Mouse (Mus musculus): ENCODE data around the gene Pgs1. TPM values are rescaled to one million over a fixed set of nuclear protein-coding genes. Genes with fewer than 3 reads are reported as not detected.

The Pgs1 gene
- polyA plus RNA-seq, 1 experiment from 2014 or later, result 46.9 TPM

GRCm38 (mm10) chr11:118012595-118012994, 26.5 kb downstream of the Pgs1 start:
- Histone ChIP-seq H3K4me2 (no peak overlapping the region), H3K9me3 (no peaks in the 10 kb centered on the region), H3K9ac (no peak overlapping the region), H3K4me1 (replicated peaks) (peaks cover 35% of the 10 kb centered on the region), H3K4me3 (no peak overlapping the region), H3K27ac (replicated peaks) (no peak overlapping the region), H3K36me3 (peaks cover 26% of the 10 kb centered on the region), H3K27me3 (no peaks in the 10 kb centered on the region)
- 91% methylated on average over 1 of the region's 1 CpGs for WGBS
- no peak for ATAC-seq (ENCODE audit: low read depth)

- 81% methylated on average over 2 of the region's 2 CpGs for WGBS
- no peak for ATAC-seq (ENCODE audit: low read depth)
- peaks cover 30% of the 10 kb centered on the region for H3K4me1 ChIP-seq (replicated peaks)
Measured at GRCm38 (mm10) chr11:118013339-118013738, 27.2 kb downstream of the Pgs1 start.

GRCm38 (mm10) chr11:118014391-118014995, 28.4 kb downstream of the Pgs1 start:
- 85% methylated on average over 12 of the region's 12 CpGs for WGBS
- H3K27ac ChIP-seq (replicated peaks), result no peak overlapping the region
- no peaks in the 10 kb centered on the region for H3K9me3 ChIP-seq
- H3K36me3 ChIP-seq, result peaks cover 42% of the 10 kb centered on the region
- no peak for ATAC-seq (ENCODE audit: low read depth)
- H3K9ac ChIP-seq, result no peak overlapping the region
- H3K4me1 ChIP-seq (replicated peaks), result peaks cover 19% of the 10 kb centered on the region
- no peak overlapping the region for H3K4me2 ChIP-seq
- H3K27me3 ChIP-seq, result no peaks in the 10 kb centered on the region
- no peak overlapping the region for H3K4me3 ChIP-seq

More at GRCm38 (mm10) chr11:118013339-118013738, 27.2 kb downstream of the Pgs1 start:
- H3K27ac ChIP-seq (replicated peaks), result no peak overlapping the region
- H3K4me2 ChIP-seq, result no peak overlapping the region
- H3K27me3 ChIP-seq, result no peaks in the 10 kb centered on the region
- H3K36me3 ChIP-seq, result peaks cover 33% of the 10 kb centered on the region
- no peak overlapping the region for H3K4me3 ChIP-seq
- H3K9me3 ChIP-seq, result no peaks in the 10 kb centered on the region
- no peak overlapping the region for H3K9ac ChIP-seq

GRCm38 (mm10) chr11:118015381-118016145, 29.5 kb downstream of the Pgs1 start:
- peaks cover 9% of the 10 kb centered on the region for H3K4me1 ChIP-seq (replicated peaks)
- H3K27ac ChIP-seq (replicated peaks), result no peak overlapping the region
- no peak overlapping the region for H3K9ac ChIP-seq
- H3K27me3 ChIP-seq, result no peaks in the 10 kb centered on the region
- WGBS, result 95% methylated on average over 8 of the region's 8 CpGs
- no peaks in the 10 kb centered on the region for H3K9me3 ChIP-seq
- H3K36me3 ChIP-seq, result peaks cover 50% of the 10 kb centered on the region
- ATAC-seq (ENCODE audit: low read depth), result no peak
- no peak overlapping the region for H3K4me2 ChIP-seq
- no peak overlapping the region for H3K4me3 ChIP-seq

- Histone ChIP-seq H3K4me3 (no peak overlapping the region), H3K36me3 (peaks cover 57% of the 10 kb centered on the region), H3K9me3 (no peaks in the 10 kb centered on the region), H3K4me2 (no peak overlapping the region), H3K9ac (no peak overlapping the region), H3K27me3 (no peaks in the 10 kb centered on the region), H3K4me1 (replicated peaks) (no peaks in the 10 kb centered on the region; the same call in 1 of the 2 replicates), H3K27ac (replicated peaks) (no peak overlapping the region)
- 94% methylated on average over 4 of the region's 4 CpGs for WGBS
- no peak for ATAC-seq (ENCODE audit: low read depth)
Measured at GRCm38 (mm10) chr11:118018328-118018727, 32.2 kb downstream of the Pgs1 start.

- WGBS, result 50% methylated on average over 1 of the region's 1 CpGs
- Histone ChIP-seq H3K4me3 (no peak overlapping the region), H3K36me3 (peaks cover 66% of the 10 kb centered on the region), H3K4me2 (no peak overlapping the region), H3K4me1 (replicated peaks) (no peaks in the 10 kb centered on the region), H3K9ac (no peak overlapping the region), H3K9me3 (no peaks in the 10 kb centered on the region), H3K27me3 (no peaks in the 10 kb centered on the region), H3K27ac (replicated peaks) (no peak overlapping the region)
- ATAC-seq (ENCODE audit: low read depth), result no peak
Measured at GRCm38 (mm10) chr11:118021806-118022205, 35.7 kb downstream of the Pgs1 start.

- H3K4me1 ChIP-seq (replicated peaks), result no peaks in the 10 kb centered on the region
- no peaks in the 10 kb centered on the region for H3K27me3 ChIP-seq
- ATAC-seq (ENCODE audit: low read depth), result no peak
- no peak overlapping the region for H3K4me3 ChIP-seq
- no peak overlapping the region for H3K27ac ChIP-seq (replicated peaks)
- WGBS, result 95% methylated on average over 7 of the region's 7 CpGs
- no peak overlapping the region for H3K4me2 ChIP-seq
- no peak overlapping the region for H3K9ac ChIP-seq
- peaks cover 64% of the 10 kb centered on the region for H3K36me3 ChIP-seq
- no peaks in the 10 kb centered on the region for H3K9me3 ChIP-seq
Measured at GRCm38 (mm10) chr11:118023475-118023874, 37.4 kb downstream of the Pgs1 start.

- ATAC-seq (ENCODE audit: low read depth), result no peak
- WGBS, result 68% methylated on average over 2 of the region's 2 CpGs
- Histone ChIP-seq H3K27ac (replicated peaks) (no peak overlapping the region), H3K4me1 (replicated peaks) (no peaks in the 10 kb centered on the region), H3K4me2 (no peak overlapping the region), H3K9me3 (no peaks in the 10 kb centered on the region), H3K36me3 (peaks cover 61% of the 10 kb centered on the region), H3K27me3 (no peaks in the 10 kb centered on the region), H3K9ac (no peak overlapping the region), H3K4me3 (no peak overlapping the region)
Measured at GRCm38 (mm10) chr11:118024111-118024510, 38.0 kb downstream of the Pgs1 start.

- 92% methylated on average over 6 of the region's 6 CpGs for WGBS
- no peak for ATAC-seq (ENCODE audit: low read depth)
- Histone ChIP-seq H3K4me2 (no peak overlapping the region), H3K9ac (no peak overlapping the region), H3K4me1 (replicated peaks) (no peaks in the 10 kb centered on the region), H3K27ac (replicated peaks) (no peak overlapping the region), H3K36me3 (peaks cover 49% of the 10 kb centered on the region), H3K4me3 (no peak overlapping the region), H3K27me3 (no peaks in the 10 kb centered on the region), H3K9me3 (peaks cover 8% of the 10 kb centered on the region; the same call in 1 of the 2 replicates)
Measured at GRCm38 (mm10) chr11:118029170-118029569, 43.1 kb downstream of the Pgs1 start.

GRCm38 (mm10) chr11:118031134-118031533, 45.0 kb downstream of the Pgs1 start:
- Histone ChIP-seq H3K4me2 (no peak overlapping the region), H3K27me3 (no peaks in the 10 kb centered on the region), H3K4me3 (no peak overlapping the region), H3K9me3 (peaks cover 8% of the 10 kb centered on the region; the same call in 1 of the 2 replicates), H3K4me1 (replicated peaks) (no peaks in the 10 kb centered on the region), H3K9ac (no peak overlapping the region), H3K36me3 (peaks cover 32% of the 10 kb centered on the region), H3K27ac (replicated peaks) (no peak overlapping the region)
- no peak for ATAC-seq (ENCODE audit: low read depth)
- WGBS, result 93% methylated on average over 9 of the region's 9 CpGs

GRCm38 (mm10) chr11:118034395-118034794, 48.3 kb downstream of the Pgs1 start:
- Histone ChIP-seq H3K36me3 (peaks cover 16% of the 10 kb centered on the region), H3K4me2 (no peak overlapping the region), H3K27me3 (no peaks in the 10 kb centered on the region), H3K4me1 (replicated peaks) (no peaks in the 10 kb centered on the region), H3K4me3 (no peak overlapping the region), H3K9me3 (peaks cover 8% of the 10 kb centered on the region; the same call in 1 of the 2 replicates), H3K27ac (replicated peaks) (no peak overlapping the region), H3K9ac (no peak overlapping the region)
- ATAC-seq (ENCODE audit: low read depth), result no peak
- WGBS, result 85% methylated on average over 13 of the region's 13 CpGs

- Histone ChIP-seq H3K9ac (no peak overlapping the region), H3K4me2 (no peak overlapping the region), H3K27me3 (no peaks in the 10 kb centered on the region), H3K36me3 (peaks cover 16% of the 10 kb centered on the region), H3K9me3 (peaks cover 8% of the 10 kb centered on the region; the same call in 1 of the 2 replicates), H3K4me3 (no peak overlapping the region), H3K4me1 (replicated peaks) (no peaks in the 10 kb centered on the region), H3K27ac (replicated peaks) (no peak overlapping the region)
- WGBS, result 82% methylated on average over 9 of the region's 9 CpGs
- no peak for ATAC-seq (ENCODE audit: low read depth)
Measured at GRCm38 (mm10) chr11:118035068-118035467, 49.0 kb downstream of the Pgs1 start.
